Mouse (Mus musculus) erythroblast, embryonic 14.5 days (primary cell): ENCODE data around the gene Ush2a.

Source experiments
- GATA1 ChIP-seq: IDR thresholded peaks from 2 replicates; pipeline ENCODE4 v1.6.1; 2012; ENCODE audit warnings: low read length, inconsistent platforms, mixed read lengths
- TAL1 ChIP-seq: IDR thresholded peaks from 3 replicates; pipeline ENCODE4 v1.6.1; 2012; ENCODE audit warnings: low read length, inconsistent platforms, mixed read lengths

GRCm38 (mm10) chr1:188407613-188408386, 146.0 kb downstream of the Ush2a start:
- TF ChIP-seq GATA1 (no peak), TAL1 (no peak)
